Mouse (Mus musculus): Measurements from ENCODE around the gene Igsf9. TPM values are rescaled to one million over a fixed set of nuclear protein-coding genes. Genes with fewer than 3 reads are reported as not detected.

Gene Igsf9
- polyA plus RNA-seq, 1 experiment from 2014 or later: 12.0 TPM

GRCm38 (mm10) chr1:172496030-172496429, 14.4 kb downstream of the Igsf9 start:
- H3K4me2 ChIP-seq: no peak overlapping the region
- H3K9ac ChIP-seq (ENCODE audit: low read depth, low read length): no peak overlapping the region
- no peaks in the 10 kb centered on the region for H3K9me3 ChIP-seq (replicated peaks; ENCODE audit: control insufficient read depth, low read length)
- ATAC-seq (replicated peaks; ENCODE audit: insufficient number of reproducible peaks, low FRiP score, low TSS enrichment): no peak
- H3K27me3 ChIP-seq (ENCODE audit: control insufficient read depth, insufficient read depth, low read length): peaks cover 5% of the 10 kb centered on the region; the same call in 1 of the 2 replicates
- H3K36me3 ChIP-seq (ENCODE audit: control insufficient read depth, insufficient read depth, low read length): peaks cover 2% of the 10 kb centered on the region; the same call in 1 of the 2 replicates
- 68% methylated on average over 16 of the region's 17 CpGs for WGBS (ENCODE audit: insufficient replicate concordance)
- H3K4me1 ChIP-seq (ENCODE audit: control insufficient read depth, insufficient read depth, low read length): 0 out of 2 replicates have a peak, but pooled peaks cover 5% of the 10 kb centered on the region
- no peak overlapping the region for H3K27ac ChIP-seq (ENCODE audit: low read depth, low read length)
- no peak overlapping the region for H3K4me3 ChIP-seq (ENCODE audit: low read depth, low read length)

DNA sequence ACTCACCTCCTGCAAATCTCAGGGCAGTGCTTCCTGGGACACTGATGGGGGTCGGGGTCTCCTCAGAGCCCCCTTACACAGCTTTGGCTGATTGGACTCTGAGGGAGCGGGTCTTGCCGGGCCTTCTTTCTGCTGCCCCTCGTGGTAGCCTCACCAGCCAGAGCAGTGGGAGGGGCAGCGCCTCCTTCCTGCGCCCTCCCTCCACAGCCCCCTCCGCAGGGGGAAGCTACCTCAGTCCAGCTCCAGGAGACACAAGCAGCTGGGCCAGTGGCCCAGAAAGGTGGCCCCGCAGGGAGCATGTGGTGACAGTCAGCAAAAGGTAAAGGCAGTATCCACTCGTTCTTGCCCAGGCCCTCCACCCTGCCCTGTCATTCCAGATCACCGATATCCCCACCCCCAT, 15.8 kb downstream of the Igsf9 start:
- WGBS (ENCODE audit: insufficient replicate concordance): 50% methylated on average over 10 of the region's 10 CpGs
- Histone ChIP-seq H3K9ac (ENCODE audit: low read depth, low read length) (no peak overlapping the region), H3K4me3 (ENCODE audit: low read depth, low read length) (no peak overlapping the region), H3K27ac (ENCODE audit: low read depth, low read length) (no peak overlapping the region), H3K27me3 (ENCODE audit: control insufficient read depth, insufficient read depth, low read length) (peaks cover 5% of the 10 kb centered on the region; the same call in 1 of the 2 replicates), H3K4me1 (ENCODE audit: control insufficient read depth, insufficient read depth, low read length) (peaks cover 13% of the 10 kb centered on the region; the same call in 1 of the 2 replicates), H3K4me2 (no peak overlapping the region), H3K36me3 (ENCODE audit: control insufficient read depth, insufficient read depth, low read length) (peaks cover 2% of the 10 kb centered on the region; the same call in 1 of the 2 replicates), H3K9me3 (replicated peaks; ENCODE audit: control insufficient read depth, low read length) (no peaks in the 10 kb centered on the region)
- ATAC-seq (replicated peaks; ENCODE audit: insufficient number of reproducible peaks, low FRiP score, low TSS enrichment): no peak

DNA sequence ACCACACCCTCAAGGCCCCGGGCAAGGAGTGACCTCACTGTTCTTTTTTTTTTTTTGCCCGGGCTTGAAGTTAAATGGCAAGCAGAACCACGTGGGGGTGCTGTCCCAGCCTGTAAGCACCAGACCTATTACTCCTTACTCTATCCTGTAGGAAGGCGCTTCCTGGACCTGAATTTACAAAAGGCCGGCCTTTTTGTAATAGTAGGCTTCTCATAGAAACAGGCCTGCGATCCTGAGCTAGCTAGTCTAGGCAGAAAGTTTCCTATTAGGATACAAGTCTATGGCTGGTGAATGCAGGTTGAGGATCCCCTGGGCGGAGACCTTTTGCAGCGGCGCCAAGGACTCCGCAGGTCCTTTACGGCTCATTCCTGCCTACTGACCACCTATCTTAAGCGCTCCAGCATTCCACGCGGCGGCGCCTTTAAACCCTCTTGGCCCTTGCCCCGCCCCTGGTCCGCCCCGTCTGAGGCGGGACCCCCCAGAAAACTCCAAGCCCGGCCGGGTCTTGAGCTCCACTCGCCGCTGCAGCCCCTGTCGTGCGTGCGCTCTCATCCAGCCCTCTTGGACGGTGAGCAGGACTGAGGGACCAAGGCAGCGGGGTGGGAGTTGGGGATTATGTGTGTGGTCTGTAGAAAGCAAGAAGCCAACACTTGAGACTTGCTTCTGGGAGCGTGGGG, 18.3 kb downstream of the Igsf9 start, which contains the start of gene Tagln2:
Tagln2 (plus strand) TSS at position 283 of the 677 bp plus-strand sequence.
- H3K4me2 ChIP-seq: peak within 1 kb of the TSS; percentile 77
- no peaks in the 10 kb centered on the region; the same call in 1 of the 2 replicates for H3K36me3 ChIP-seq (ENCODE audit: control insufficient read depth, insufficient read depth, low read length)
- H3K9ac ChIP-seq (ENCODE audit: low read depth, low read length): peak within 1 kb of the TSS; percentile 85
- peak within 1 kb of the TSS; percentile 74 for H3K4me3 ChIP-seq (ENCODE audit: low read depth, low read length)
- peak within 1 kb of the TSS; percentile 90 for H3K27ac ChIP-seq (ENCODE audit: low read depth, low read length)
- H3K9me3 ChIP-seq (replicated peaks; ENCODE audit: control insufficient read depth, low read length): no peaks in the 10 kb centered on the region
- H3K27me3 ChIP-seq (ENCODE audit: control insufficient read depth, insufficient read depth, low read length): peaks cover 5% of the 10 kb centered on the region; the same call in 1 of the 2 replicates
- ATAC-seq (replicated peaks; ENCODE audit: insufficient number of reproducible peaks, low FRiP score, low TSS enrichment): peak; percentile 64
- peaks cover 34% of the 10 kb centered on the region for H3K4me1 ChIP-seq (ENCODE audit: control insufficient read depth, insufficient read depth, low read length)
- 1% methylated on average over 30 of the region's 30 CpGs for WGBS (ENCODE audit: insufficient replicate concordance)

- peaks cover 4% of the 10 kb centered on the region; the same call in 1 of the 2 replicates for H3K36me3 ChIP-seq (ENCODE audit: control insufficient read depth, insufficient read depth, low read length)
- H3K4me1 ChIP-seq (ENCODE audit: control insufficient read depth, insufficient read depth, low read length): peaks cover 40% of the 10 kb centered on the region
- H3K9ac ChIP-seq (ENCODE audit: low read depth, low read length): peak overlapping the region; percentile 85
- peak overlapping the region; percentile 77 for H3K4me2 ChIP-seq
- H3K9me3 ChIP-seq (replicated peaks; ENCODE audit: control insufficient read depth, low read length): no peaks in the 10 kb centered on the region
- H3K27me3 ChIP-seq (ENCODE audit: control insufficient read depth, insufficient read depth, low read length): peaks cover 2% of the 10 kb centered on the region; the same call in 1 of the 2 replicates
- H3K4me3 ChIP-seq (ENCODE audit: low read depth, low read length): peak overlapping the region; percentile 74
- ATAC-seq (replicated peaks; ENCODE audit: insufficient number of reproducible peaks, low FRiP score, low TSS enrichment): peak; percentile 27; the same call in 1 of the 2 replicates
- under 1% methylated on average over 56 of the region's 56 CpGs for WGBS (ENCODE audit: insufficient replicate concordance)
- H3K27ac ChIP-seq (ENCODE audit: low read depth, low read length): peak overlapping the region; percentile 90
Observed at GRCm38 (mm10) chr1:172500451-172501370, 19.1 kb downstream of the Igsf9 start.

DNA sequence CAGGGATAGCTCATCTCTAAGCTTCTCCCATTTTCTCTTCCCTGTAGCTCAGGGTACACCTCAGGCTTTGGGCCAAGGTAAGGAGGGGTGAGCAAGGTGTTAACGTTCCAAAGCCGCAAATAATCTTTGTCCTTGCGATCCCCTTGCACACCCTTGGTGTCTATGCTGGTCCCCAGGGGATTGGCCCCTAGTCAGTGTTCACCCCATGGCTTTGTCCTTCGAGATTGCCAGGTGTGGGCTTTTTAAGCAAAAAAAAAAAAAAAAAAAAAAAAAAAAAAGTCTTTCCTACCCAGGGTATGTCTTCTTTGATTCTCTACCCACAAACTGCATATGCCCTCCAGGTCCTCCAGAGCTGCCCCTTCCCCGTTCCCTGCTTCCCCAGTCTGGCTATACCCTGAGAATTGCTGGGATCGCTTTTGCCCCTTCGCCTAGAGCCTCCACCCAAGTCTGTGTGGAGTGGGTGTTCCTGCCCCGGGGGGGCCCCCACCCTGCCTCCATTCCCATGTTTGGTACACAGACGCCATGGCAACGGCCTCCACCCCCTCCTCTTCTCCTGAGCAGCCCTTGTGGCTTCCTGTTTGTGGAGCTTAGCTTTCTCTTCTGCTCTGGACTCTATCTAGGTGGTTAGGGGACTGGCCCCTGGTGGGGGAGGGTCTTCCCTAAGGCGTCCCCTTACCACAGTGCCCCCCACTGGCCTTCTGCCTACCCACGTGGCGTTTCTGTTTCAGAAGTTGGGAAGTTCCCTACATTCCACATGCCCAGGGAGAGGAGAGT, 20.0 kb downstream of the Igsf9 start:
- peak; percentile 24; the same call in 1 of the 2 replicates for ATAC-seq (replicated peaks; ENCODE audit: insufficient number of reproducible peaks, low FRiP score, low TSS enrichment)
- Histone ChIP-seq H3K36me3 (ENCODE audit: control insufficient read depth, insufficient read depth, low read length) (peaks cover 11% of the 10 kb centered on the region), H3K4me2 (peak overlapping the region; percentile 77), H3K27me3 (ENCODE audit: control insufficient read depth, insufficient read depth, low read length) (no peaks in the 10 kb centered on the region), H3K4me3 (ENCODE audit: low read depth, low read length) (peak overlapping the region; percentile 74), H3K27ac (ENCODE audit: low read depth, low read length) (peak overlapping the region; percentile 90), H3K9ac (ENCODE audit: low read depth, low read length) (peak overlapping the region; percentile 85), H3K9me3 (replicated peaks; ENCODE audit: control insufficient read depth, low read length) (no peaks in the 10 kb centered on the region), H3K4me1 (ENCODE audit: control insufficient read depth, insufficient read depth, low read length) (peaks cover 43% of the 10 kb centered on the region)
- 25% methylated on average over 13 of the region's 13 CpGs for WGBS (ENCODE audit: insufficient replicate concordance)

- peaks cover 48% of the 10 kb centered on the region for H3K4me1 ChIP-seq (ENCODE audit: control insufficient read depth, insufficient read depth, low read length)
- no peaks in the 10 kb centered on the region for H3K9me3 ChIP-seq (replicated peaks; ENCODE audit: control insufficient read depth, low read length)
- no peaks in the 10 kb centered on the region for H3K27me3 ChIP-seq (ENCODE audit: control insufficient read depth, insufficient read depth, low read length)
- H3K27ac ChIP-seq (ENCODE audit: low read depth, low read length): peak overlapping the region; percentile 90
- no peak; the same call in 1 of the 2 replicates for ATAC-seq (replicated peaks; ENCODE audit: insufficient number of reproducible peaks, low FRiP score, low TSS enrichment)
- H3K4me3 ChIP-seq (ENCODE audit: low read depth, low read length): peak overlapping the region; percentile 74
- H3K4me2 ChIP-seq: peak overlapping the region; percentile 77
- 30% methylated on average over 12 of the region's 13 CpGs for WGBS (ENCODE audit: insufficient replicate concordance)
- H3K9ac ChIP-seq (ENCODE audit: low read depth, low read length): peak overlapping the region; percentile 85
- peaks cover 12% of the 10 kb centered on the region for H3K36me3 ChIP-seq (ENCODE audit: control insufficient read depth, insufficient read depth, low read length)
Observed at GRCm38 (mm10) chr1:172502145-172503110, 20.8 kb downstream of the Igsf9 start.

DNA sequence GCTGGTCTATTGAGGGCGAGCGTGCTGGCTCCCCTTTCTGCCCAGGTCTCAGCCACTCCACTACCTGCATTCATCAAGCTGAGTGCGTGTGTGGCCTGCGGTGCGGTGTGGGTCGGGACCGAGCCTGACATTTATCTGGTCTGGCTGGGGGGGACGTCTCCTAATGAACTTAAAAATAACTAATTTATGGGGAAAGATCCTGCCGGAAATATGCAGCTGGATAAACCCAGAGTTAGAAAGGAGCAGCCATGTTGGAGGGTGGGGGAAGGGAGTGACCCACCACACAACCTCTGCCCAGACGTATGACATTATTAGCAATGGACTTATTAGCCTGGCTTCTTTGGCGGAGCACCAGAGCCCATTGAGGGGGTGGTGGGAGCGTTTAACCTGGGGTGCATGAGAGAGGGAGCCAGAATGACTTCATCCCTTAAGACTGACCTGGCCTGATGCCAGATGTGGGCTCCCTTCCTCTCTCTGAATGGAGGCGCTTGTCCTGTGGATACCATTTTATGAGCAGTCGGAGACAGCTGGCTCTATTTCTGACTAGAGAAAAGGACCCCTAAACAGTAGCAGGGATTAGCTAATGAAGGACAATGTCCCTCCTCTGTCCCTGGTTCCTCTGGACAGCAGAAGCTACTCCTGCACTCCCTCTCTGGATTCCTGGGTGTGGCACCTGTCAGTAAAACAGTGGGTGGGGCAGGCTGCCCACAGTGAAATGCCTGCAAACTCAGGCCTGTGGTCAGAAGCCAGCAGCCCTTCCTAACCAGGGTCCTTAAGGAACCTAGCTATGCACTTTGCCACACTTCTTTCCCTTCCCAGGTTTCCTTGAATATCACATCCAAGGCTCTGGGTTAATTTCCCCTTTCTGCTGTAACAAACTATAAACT, 21.8 kb downstream of the Igsf9 start:
- peaks cover 12% of the 10 kb centered on the region for H3K36me3 ChIP-seq (ENCODE audit: control insufficient read depth, insufficient read depth, low read length)
- H3K4me3 ChIP-seq (ENCODE audit: low read depth, low read length): peak overlapping the region; percentile 74
- peak overlapping the region; percentile 46 for H3K9ac ChIP-seq (ENCODE audit: low read depth, low read length)
- peak overlapping the region; percentile 77 for H3K4me2 ChIP-seq
- ATAC-seq (replicated peaks; ENCODE audit: insufficient number of reproducible peaks, low FRiP score, low TSS enrichment): no peak
- 39% methylated on average over 14 of the region's 14 CpGs for WGBS (ENCODE audit: insufficient replicate concordance)
- no peaks in the 10 kb centered on the region for H3K27me3 ChIP-seq (ENCODE audit: control insufficient read depth, insufficient read depth, low read length)
- peaks cover 49% of the 10 kb centered on the region for H3K4me1 ChIP-seq (ENCODE audit: control insufficient read depth, insufficient read depth, low read length)
- H3K9me3 ChIP-seq (replicated peaks; ENCODE audit: control insufficient read depth, low read length): no peaks in the 10 kb centered on the region
- peak overlapping the region; percentile 90 for H3K27ac ChIP-seq (ENCODE audit: low read depth, low read length)

All from heart, embryonic 11.5 days (tissue).